Mouse (Mus musculus): ENCODE measurements at regions not wholly inside any gene's neighbourhood (a gene's known extent, or its start where the extent isn't known, plus 50 kb on each side); places are given as distances from the start of the nearest gene placed in this dataset.

GRCm38 (mm10) chr8:59499618-59500017 is 587.2 kb upstream of the Galntl6 start:
- DNase-seq (ENCODE audit: low read depth, low spot score): peak; percentile 55

DNA sequence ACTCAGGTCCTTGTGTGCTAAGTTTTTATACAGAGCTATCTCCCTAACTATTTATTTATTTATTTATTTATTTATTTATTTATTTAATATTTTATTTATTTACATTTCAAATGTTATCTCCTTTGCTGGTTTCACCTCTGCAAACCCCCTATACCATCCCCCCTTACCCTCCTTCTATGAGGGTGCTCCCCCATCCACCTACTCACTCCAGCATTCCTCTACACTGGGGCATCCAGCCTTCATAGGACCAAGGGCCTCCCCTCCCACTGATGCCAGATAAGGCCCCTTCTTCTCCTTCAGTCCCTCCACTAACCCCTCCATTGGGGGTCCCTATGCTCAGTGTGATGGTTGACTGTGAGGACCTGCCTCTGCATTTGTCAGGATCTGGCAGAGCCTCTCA is 579.0 kb upstream of the Galntl6 start:
- no peak for DNase-seq (ENCODE audit: low read depth, low spot score)

- no peak for DNase-seq (ENCODE audit: low read depth, low spot score)
These were observed 565.8 kb upstream of the Galntl6 start for GRCm38 (mm10) chr8:59478257-59478656.

GRCm38 (mm10) chr8:59474195-59474594 is 561.8 kb upstream of the Galntl6 start:
- no peak for DNase-seq (ENCODE audit: low read depth, low spot score)

- no peak for DNase-seq (ENCODE audit: low read depth, low spot score)
These were observed 536.2 kb upstream of the Galntl6 start for GRCm38 (mm10) chr8:59448622-59449021.

GRCm38 (mm10) chr8:59403659-59404058 is 491.2 kb upstream of the Galntl6 start:
- DNase-seq (ENCODE audit: low read depth, low spot score): no peak

GRCm38 (mm10) chr8:59389706-59390105 is 477.3 kb upstream of the Galntl6 start:
- DNase-seq (ENCODE audit: low read depth, low spot score): no peak

DNA sequence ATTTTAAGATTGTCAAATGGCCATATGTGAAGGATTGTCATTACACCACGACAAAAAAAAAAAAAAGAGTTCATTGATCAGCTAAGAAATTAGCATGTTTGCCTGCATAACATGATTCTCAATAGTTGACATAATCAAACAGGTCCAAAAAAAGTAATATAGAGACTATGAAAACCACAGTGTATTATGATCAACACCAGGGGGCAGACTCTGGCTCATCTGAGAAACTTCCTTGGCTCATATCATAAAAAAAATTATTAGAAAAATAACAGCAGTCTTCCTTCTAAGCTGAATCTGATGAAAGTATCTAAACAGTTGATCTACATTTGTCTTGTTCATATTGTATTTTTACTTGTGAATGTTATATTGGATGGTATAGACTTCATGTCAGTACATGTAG is 472.3 kb upstream of the Galntl6 start:
- no peak for DNase-seq (ENCODE audit: low read depth, low spot score)

GRCm38 (mm10) chr8:59352983-59353382 is 440.5 kb upstream of the Galntl6 start:
- peak; percentile 8 for DNase-seq (ENCODE audit: low read depth, low spot score)

GRCm38 (mm10) chr8:59334990-59335389 is 422.6 kb upstream of the Galntl6 start:
- DNase-seq (ENCODE audit: low read depth, low spot score): no peak

All from brain, embryonic 18.5 days (tissue).